Mouse (Mus musculus) spleen, adult 2 months (tissue): ENCODE measurements around the gene Tgfbr3.

Experiments used
- CTCF ChIP-seq: fragments of 200-500 bp; IDR thresholded peaks from 2 replicates; pipeline ENCODE4 v1.5.1; 2011; ENCODE audit warnings: mild to moderate bottlenecking, inconsistent platforms; ENCODE audit not compliant: insufficient read depth, insufficient read length, insufficient replicate concordance; ENCODE audit errors: extremely low read depth
- POLR2A ChIP-seq: fragments of 200-500 bp; IDR thresholded peaks from 2 replicates; pipeline ENCODE4 v1.6.1; 2011; ENCODE audit warnings: low read depth, low read length, inconsistent platforms

DNA sequence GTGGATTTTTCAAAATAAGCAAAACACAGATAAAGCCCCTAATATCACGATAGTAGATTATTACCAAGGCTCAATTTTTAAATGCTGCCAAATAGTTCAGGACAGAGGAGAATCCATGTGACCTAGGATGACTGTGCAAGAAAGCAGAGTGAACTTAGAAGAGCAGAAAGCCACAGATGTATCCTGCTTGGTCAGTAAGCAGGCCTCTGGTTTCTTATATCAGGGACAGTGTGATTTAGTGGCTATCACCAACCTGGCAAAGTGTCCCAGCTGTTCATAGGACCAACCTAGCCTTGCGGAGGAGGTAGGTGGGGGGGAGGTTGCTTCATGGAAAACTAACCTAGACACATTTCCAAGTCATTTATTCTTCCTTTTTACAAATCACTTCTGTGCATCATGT lies 156.1 kb downstream of the Tgfbr3 start:
- TF ChIP-seq CTCF = no peak
- no peak for TF ChIP-seq POLR2A
